Mouse (Mus musculus): ENCODE measurements around the gene Aoc2. TPM values are rescaled to one million over a fixed set of nuclear protein-coding genes. Genes with fewer than 3 reads are reported as not detected.

Aoc2 gene
- 2.0 TPM for polyA plus RNA-seq (2014; fragmentation: Illumina TruSeq; extraction: RNeasy Lipid Tissue Mini Kit (QIAGEN cat#74804); ENCODE audit: low read depth, low replicate concordance)

GRCm38 (mm10) chr11:101324763-101325162, at the start of gene Aoc2:
Aoc2 (plus strand) TSS chr11:101325063.

GRCm38 (mm10) chr11:101278223-101279192, 46.4 kb upstream of the Aoc2 start, which contains the start of the genes Cntd1 and Coa3:
Cntd1 (plus strand) TSS chr11:101279012.
Coa3 (minus strand) TSS chr11:101279114.

GRCm38 (mm10) chr11:101302004-101302798, 22.7 kb upstream of the Aoc2 start, which contains the start of gene Becn1:
Becn1 (minus strand) TSS chr11:101302286.

GRCm38 (mm10) chr11:101315665-101316500, 9.0 kb upstream of the Aoc2 start, which contains the start of gene Psme3:
Psme3 (plus strand) TSS chr11:101316213.

GRCm38 (mm10) chr11:101330371-101330924, 5.6 kb downstream of the Aoc2 start, which contains the start of gene Aoc3:
Aoc3 (plus strand) TSS chr11:101330605.

GRCm38 (mm10) chr11:101367326-101367935, 42.6 kb downstream of the Aoc2 start, which contains the start of gene G6pc:
G6pc (plus strand) TSS chr11:101367561.

Other genes with a start within 250 kb of the Aoc2 start
- gene Hsd17b1, start 246.7 kb upstream of the Aoc2 start, polyA plus RNA-seq (2014; fragmentation: Illumina TruSeq; extraction: RNeasy Lipid Tissue Mini Kit (QIAGEN cat#74804); ENCODE audit: low read depth, low replicate concordance): 0.81 TPM
- gene Coasy, start 242.5 kb upstream of the Aoc2 start, polyA plus RNA-seq (2014; fragmentation: Illumina TruSeq; extraction: RNeasy Lipid Tissue Mini Kit (QIAGEN cat#74804); ENCODE audit: low read depth, low replicate concordance): 18.0 TPM
- 35.5 TPM for gene Mlx, start 237.8 kb upstream of the Aoc2 start, polyA plus RNA-seq (2014; fragmentation: Illumina TruSeq; extraction: RNeasy Lipid Tissue Mini Kit (QIAGEN cat#74804); ENCODE audit: low read depth, low replicate concordance)
- gene Psmc3ip, start 229.6 kb upstream of the Aoc2 start, polyA plus RNA-seq (2014; fragmentation: Illumina TruSeq; extraction: RNeasy Lipid Tissue Mini Kit (QIAGEN cat#74804); ENCODE audit: low read depth, low replicate concordance): 4.0 TPM
- gene Retreg3, start 205.2 kb upstream of the Aoc2 start, polyA plus RNA-seq (2014; fragmentation: Illumina TruSeq; extraction: RNeasy Lipid Tissue Mini Kit (QIAGEN cat#74804); ENCODE audit: low read depth, low replicate concordance): 35.9 TPM
- 30.3 TPM for gene Tubg1, start 205.1 kb upstream of the Aoc2 start, polyA plus RNA-seq (2014; fragmentation: Illumina TruSeq; extraction: RNeasy Lipid Tissue Mini Kit (QIAGEN cat#74804); ENCODE audit: low read depth, low replicate concordance)
- gene Tubg2, start 169.2 kb upstream of the Aoc2 start, polyA plus RNA-seq (2014; fragmentation: Illumina TruSeq; extraction: RNeasy Lipid Tissue Mini Kit (QIAGEN cat#74804); ENCODE audit: low read depth, low replicate concordance): 2.6 TPM
- gene Cntnap1, start 154.5 kb upstream of the Aoc2 start, polyA plus RNA-seq (2014; fragmentation: Illumina TruSeq; extraction: RNeasy Lipid Tissue Mini Kit (QIAGEN cat#74804); ENCODE audit: low read depth, low replicate concordance): 2.4 TPM
- 16.2 TPM for gene Plekhh3, start 153.7 kb upstream of the Aoc2 start, polyA plus RNA-seq (2014; fragmentation: Illumina TruSeq; extraction: RNeasy Lipid Tissue Mini Kit (QIAGEN cat#74804); ENCODE audit: low read depth, low replicate concordance)
- not detected for gene Ccr10, start 149.6 kb upstream of the Aoc2 start, polyA plus RNA-seq (2014; fragmentation: Illumina TruSeq; extraction: RNeasy Lipid Tissue Mini Kit (QIAGEN cat#74804); ENCODE audit: low read depth, low replicate concordance)
- 30.8 TPM for gene Ezh1, start 98.6 kb upstream of the Aoc2 start, polyA plus RNA-seq (2014; fragmentation: Illumina TruSeq; extraction: RNeasy Lipid Tissue Mini Kit (QIAGEN cat#74804); ENCODE audit: low read depth, low replicate concordance)
- gene Ramp2, start 79.0 kb upstream of the Aoc2 start, polyA plus RNA-seq (2014; fragmentation: Illumina TruSeq; extraction: RNeasy Lipid Tissue Mini Kit (QIAGEN cat#74804); ENCODE audit: low read depth, low replicate concordance): 49.3 TPM
- gene Vps25, start 71.4 kb upstream of the Aoc2 start, polyA plus RNA-seq (2014; fragmentation: Illumina TruSeq; extraction: RNeasy Lipid Tissue Mini Kit (QIAGEN cat#74804); ENCODE audit: low read depth, low replicate concordance): 142 TPM
- gene Wnk4, start 64.5 kb upstream of the Aoc2 start, polyA plus RNA-seq (2014; fragmentation: Illumina TruSeq; extraction: RNeasy Lipid Tissue Mini Kit (QIAGEN cat#74804); ENCODE audit: low read depth, low replicate concordance): 13.8 TPM
- 0.58 TPM for gene Cntd1, start 46.1 kb upstream of the Aoc2 start, polyA plus RNA-seq (2014; fragmentation: Illumina TruSeq; extraction: RNeasy Lipid Tissue Mini Kit (QIAGEN cat#74804); ENCODE audit: low read depth, low replicate concordance)
- 111 TPM for gene Coa3, start 45.9 kb upstream of the Aoc2 start, polyA plus RNA-seq (2014; fragmentation: Illumina TruSeq; extraction: RNeasy Lipid Tissue Mini Kit (QIAGEN cat#74804); ENCODE audit: low read depth, low replicate concordance)
- 86.4 TPM for gene Becn1, start 22.8 kb upstream of the Aoc2 start, polyA plus RNA-seq (2014; fragmentation: Illumina TruSeq; extraction: RNeasy Lipid Tissue Mini Kit (QIAGEN cat#74804); ENCODE audit: low read depth, low replicate concordance)
- gene Psme3, start 8.8 kb upstream of the Aoc2 start, polyA plus RNA-seq (2014; fragmentation: Illumina TruSeq; extraction: RNeasy Lipid Tissue Mini Kit (QIAGEN cat#74804); ENCODE audit: low read depth, low replicate concordance): 58.9 TPM
- 10.5 TPM for gene Aoc3, start 5.5 kb downstream of the Aoc2 start, polyA plus RNA-seq (2014; fragmentation: Illumina TruSeq; extraction: RNeasy Lipid Tissue Mini Kit (QIAGEN cat#74804); ENCODE audit: low read depth, low replicate concordance)
- gene G6pc, start 42.5 kb downstream of the Aoc2 start, polyA plus RNA-seq (2014; fragmentation: Illumina TruSeq; extraction: RNeasy Lipid Tissue Mini Kit (QIAGEN cat#74804); ENCODE audit: low read depth, low replicate concordance): 0.24 TPM
- gene Aarsd1, start 92.6 kb downstream of the Aoc2 start, polyA plus RNA-seq (2014; fragmentation: Illumina TruSeq; extraction: RNeasy Lipid Tissue Mini Kit (QIAGEN cat#74804); ENCODE audit: low read depth, low replicate concordance): 46.6 TPM
- 2.9 TPM for gene Gm27029, start 99.7 kb downstream of the Aoc2 start, polyA plus RNA-seq (2014; fragmentation: Illumina TruSeq; extraction: RNeasy Lipid Tissue Mini Kit (QIAGEN cat#74804); ENCODE audit: low read depth, low replicate concordance)
- 9.5 TPM for gene Rundc1, start 100.0 kb downstream of the Aoc2 start, polyA plus RNA-seq (2014; fragmentation: Illumina TruSeq; extraction: RNeasy Lipid Tissue Mini Kit (QIAGEN cat#74804); ENCODE audit: low read depth, low replicate concordance)
- gene Ptges3l, start 100.3 kb downstream of the Aoc2 start, polyA plus RNA-seq (2014; fragmentation: Illumina TruSeq; extraction: RNeasy Lipid Tissue Mini Kit (QIAGEN cat#74804); ENCODE audit: low read depth, low replicate concordance): 71.9 TPM
- gene Rpl27, start 117.2 kb downstream of the Aoc2 start, polyA plus RNA-seq (2014; fragmentation: Illumina TruSeq; extraction: RNeasy Lipid Tissue Mini Kit (QIAGEN cat#74804); ENCODE audit: low read depth, low replicate concordance): 319 TPM
- 28.4 TPM for gene Ifi35, start 123.3 kb downstream of the Aoc2 start, polyA plus RNA-seq (2014; fragmentation: Illumina TruSeq; extraction: RNeasy Lipid Tissue Mini Kit (QIAGEN cat#74804); ENCODE audit: low read depth, low replicate concordance)
- 7.1 TPM for gene Rnd2, start 139.9 kb downstream of the Aoc2 start, polyA plus RNA-seq (2014; fragmentation: Illumina TruSeq; extraction: RNeasy Lipid Tissue Mini Kit (QIAGEN cat#74804); ENCODE audit: low read depth, low replicate concordance)
- gene Vat1, start 141.2 kb downstream of the Aoc2 start, polyA plus RNA-seq (2014; fragmentation: Illumina TruSeq; extraction: RNeasy Lipid Tissue Mini Kit (QIAGEN cat#74804); ENCODE audit: low read depth, low replicate concordance): 21.1 TPM
- gene Brca1, start 226.9 kb downstream of the Aoc2 start, polyA plus RNA-seq (2014; fragmentation: Illumina TruSeq; extraction: RNeasy Lipid Tissue Mini Kit (QIAGEN cat#74804); ENCODE audit: low read depth, low replicate concordance): not detected
- gene Nbr1, start 227.1 kb downstream of the Aoc2 start, polyA plus RNA-seq (2014; fragmentation: Illumina TruSeq; extraction: RNeasy Lipid Tissue Mini Kit (QIAGEN cat#74804); ENCODE audit: low read depth, low replicate concordance): 100.0 TPM